Mouse (Mus musculus) gastrocnemius, postnatal 14 days (tissue): ENCODE measurements at regions not wholly inside any gene's neighbourhood (a gene's known extent, or its start where the extent isn't known, plus 50 kb on each side); places are given as distances from the start of the nearest gene placed in this dataset.
A peak's percentile ranks its signal among the peaks of the same experiment; 100 is the strongest.

Experiments used
- DNase-seq: peaks from one replicate; pipeline ENCODE4 v3.0.0; 2021; ENCODE audit warnings: mixed read lengths
- intact Hi-C: fragments of 180-260 bp; cut with DNase I; formaldehyde crosslinking; loops from one replicate; pipeline ENCODE4 v1.15.1; 2025; ENCODE audit warnings: low total_unique reads

GRCm38 (mm10) chr12:35733580-35733979 lies 191.8 kb upstream of the Agr3 start:
- no peak for DNase-seq
- intact Hi-C loops = no loop called here

GRCm38 (mm10) chr12:35725910-35726309 lies 191.1 kb upstream of the Ahr start:
- DNase-seq = no peak
- intact Hi-C loops = no loop called here

GRCm38 (mm10) chr12:35724132-35724531 lies 189.3 kb upstream of the Ahr start:
- no peak for DNase-seq
- intact Hi-C loops = no loop called here

GRCm38 (mm10) chr12:35712671-35713070 lies 177.8 kb upstream of the Ahr start:
- intact Hi-C loops = no loop called here
- no peak for DNase-seq

- DNase-seq = no peak
- intact Hi-C loops = no loop called here
These were observed 176.8 kb upstream of the Ahr start for GRCm38 (mm10) chr12:35711549-35712070.

DNA sequence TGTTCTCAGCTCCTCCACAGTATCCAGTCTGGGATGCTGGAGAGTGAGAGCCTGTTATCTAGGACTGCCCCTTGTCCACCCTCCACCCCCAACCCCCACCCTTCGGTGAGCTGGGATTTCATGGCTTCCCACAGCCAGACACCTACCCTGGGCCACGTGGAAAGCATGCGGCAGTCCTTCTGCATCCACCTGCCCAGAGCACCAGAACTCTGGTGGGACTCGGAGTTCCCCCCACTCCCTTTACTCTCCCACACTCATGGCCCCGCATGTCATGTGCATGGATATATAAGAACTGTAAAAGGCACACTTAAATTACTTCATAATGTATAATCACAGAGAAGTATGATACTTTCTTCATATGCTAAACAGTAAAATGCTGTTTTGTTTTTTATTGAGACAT lies 175.5 kb upstream of the Ahr start:
- DNase-seq = no peak
- intact Hi-C loops = no loop called here

- intact Hi-C loops = no loop called here
- no peak for DNase-seq
These were observed 168.6 kb upstream of the Ahr start for GRCm38 (mm10) chr12:35703479-35703878.

DNA sequence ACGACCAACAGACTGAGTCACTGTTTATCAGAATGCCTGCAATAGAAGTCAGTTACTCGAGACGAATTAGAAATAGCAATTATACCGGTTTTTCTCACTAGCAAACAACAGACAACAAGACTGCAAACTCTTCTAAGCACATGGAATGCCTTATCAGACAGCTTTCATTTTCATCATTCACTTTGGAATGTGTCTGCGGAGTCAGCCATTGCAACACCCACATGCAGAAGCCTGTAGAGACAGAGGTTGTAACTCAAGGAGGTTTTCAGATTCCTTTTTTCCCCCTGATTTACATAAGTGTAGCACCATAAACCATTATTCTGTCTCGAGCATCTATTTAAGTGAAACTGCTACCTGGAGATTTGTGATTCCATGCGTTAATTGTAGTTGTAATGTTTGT lies 167.8 kb upstream of the Ahr start:
- no peak for DNase-seq
- intact Hi-C loops = no loop called here

DNA sequence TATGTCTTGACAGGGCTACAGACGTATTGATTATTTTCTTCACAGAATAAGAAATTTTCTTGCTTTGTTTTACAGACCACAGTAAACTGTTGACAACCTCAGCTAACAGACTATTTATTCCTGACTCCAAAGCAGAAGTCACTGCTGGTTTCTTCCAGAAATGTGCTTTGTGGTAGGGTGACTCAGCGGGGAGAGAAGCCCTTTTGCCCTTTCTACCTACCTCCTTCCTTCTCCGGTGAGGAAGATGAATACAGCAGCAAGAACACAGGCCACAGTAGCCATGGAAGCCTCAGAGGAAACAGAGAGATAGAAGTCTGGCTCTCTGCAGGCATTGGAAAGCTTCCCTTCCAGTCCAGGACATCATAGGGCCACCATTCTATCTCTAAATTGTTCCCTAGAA lies 159.4 kb upstream of the Ahr start:
- no peak for DNase-seq
- intact Hi-C loops = no loop called here

DNA sequence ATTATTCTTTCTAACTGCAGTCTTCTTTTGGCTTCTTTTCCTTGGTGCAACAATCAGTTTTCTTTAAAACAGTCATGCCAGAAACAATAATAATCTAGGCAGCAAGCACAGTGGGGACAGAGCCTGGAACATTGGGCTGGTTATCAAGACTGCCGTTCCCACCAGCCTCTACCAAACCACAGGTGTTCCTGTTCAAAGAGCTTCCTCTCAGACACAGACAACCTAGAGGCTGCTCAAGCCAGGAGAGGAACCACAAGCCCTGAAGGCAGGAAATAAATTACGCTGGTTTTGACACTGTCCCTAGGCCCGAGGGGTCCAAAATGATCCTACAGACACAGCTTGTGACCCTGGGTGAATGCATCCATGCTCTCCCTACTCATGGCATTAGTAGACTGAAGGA lies 156.1 kb upstream of the Ahr start:
- intact Hi-C loops = no loop called here
- DNase-seq = no peak

GRCm38 (mm10) chr12:35686231-35686630 lies 151.4 kb upstream of the Ahr start:
- DNase-seq = no peak
- intact Hi-C loops = no loop called here

- no peak for DNase-seq
- intact Hi-C loops = no loop called here
These were observed 150.4 kb upstream of the Ahr start for GRCm38 (mm10) chr12:35685189-35685588.

DNA sequence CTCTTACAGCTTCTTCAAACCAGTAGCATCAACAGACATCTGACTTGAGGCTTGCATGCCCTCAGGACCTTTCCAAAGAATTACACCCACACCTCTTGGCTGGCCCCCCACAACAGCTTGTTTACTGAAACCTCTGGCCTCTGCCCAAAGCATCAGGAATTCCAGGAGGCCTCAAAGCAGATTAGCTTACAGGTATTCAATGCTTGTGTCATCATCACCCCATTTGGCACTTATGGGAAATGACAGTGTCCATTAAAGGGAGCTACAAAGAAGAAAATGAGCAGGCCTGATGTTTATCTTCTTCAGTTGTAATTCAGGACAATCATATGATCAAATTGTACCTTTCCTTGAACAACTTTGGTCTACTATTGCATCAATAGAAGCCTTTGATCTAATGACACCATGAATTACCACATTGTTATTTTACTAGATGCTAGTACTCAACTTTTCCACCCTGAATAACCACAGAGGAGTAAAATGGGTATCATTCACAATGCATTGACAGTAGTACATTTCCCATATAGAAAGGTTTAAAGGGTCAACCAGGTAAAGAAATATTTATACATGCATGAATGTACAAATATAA lies 147.1 kb upstream of the Ahr start:
- no peak for DNase-seq
- intact Hi-C loops = no loop called here

- intact Hi-C loops = loop anchor here (5.0 kb wide), 1 partner anchor 1918 kb away; no protein-coding TSS in a partner anchor
- no peak for DNase-seq
These were observed 145.1 kb upstream of the Ahr start for GRCm38 (mm10) chr12:35679903-35680302.

- intact Hi-C loops = loop anchor here (5.0 kb wide), 1 partner anchor 1917 kb away; no protein-coding TSS in a partner anchor
These were observed 144.2 kb upstream of the Ahr start for GRCm38 (mm10) chr12:35679025-35679424.

DNA sequence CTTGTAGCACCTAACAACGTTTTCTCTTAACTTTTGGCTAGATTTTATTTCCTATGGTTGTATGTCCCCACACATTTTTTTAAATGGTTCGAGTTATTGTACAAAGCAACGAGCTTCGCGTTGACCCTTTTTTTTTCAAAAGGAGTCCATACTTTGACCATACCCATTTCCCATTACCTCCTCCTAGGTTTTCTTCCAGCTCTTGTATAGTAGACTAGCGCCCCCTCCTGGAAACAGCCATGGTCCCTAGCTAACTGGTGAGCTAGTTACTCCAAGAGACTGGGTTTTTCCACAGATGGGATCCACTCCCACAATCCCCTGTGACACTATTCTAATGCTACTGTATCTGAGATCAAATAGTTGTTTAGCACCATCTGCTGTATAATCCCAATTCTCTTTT lies 139.6 kb upstream of the Ahr start:
- DNase-seq = peak; percentile 8
- intact Hi-C loops = no loop called here

More at GRCm38 (mm10) chr12:35679025-35679424, 144.2 kb upstream of the Ahr start:
- DNase-seq = no peak

DNA sequence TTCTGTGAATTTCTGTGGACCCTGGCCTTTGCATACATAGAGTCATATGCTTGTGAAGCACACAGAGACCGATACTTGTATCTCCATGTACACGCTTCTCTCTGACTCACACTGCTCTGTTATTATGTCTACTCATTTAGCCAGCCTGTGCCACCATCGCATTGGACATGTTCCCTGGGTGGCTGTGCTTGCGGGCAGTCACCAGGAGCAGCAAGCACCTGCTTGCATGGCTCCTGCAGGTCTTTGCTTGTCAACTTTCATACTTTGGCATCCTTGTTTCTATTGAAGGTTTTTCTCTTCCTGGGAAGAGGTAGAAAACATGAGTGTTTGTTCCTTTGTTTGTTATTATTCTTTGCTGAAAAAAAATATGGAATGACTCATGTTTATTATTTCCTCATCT lies 136.1 kb upstream of the Ahr start:
- DNase-seq = no peak
- intact Hi-C loops = no loop called here

- no peak for DNase-seq
- intact Hi-C loops = no loop called here
These were observed 133.9 kb upstream of the Ahr start for GRCm38 (mm10) chr12:35668716-35669115.

DNA sequence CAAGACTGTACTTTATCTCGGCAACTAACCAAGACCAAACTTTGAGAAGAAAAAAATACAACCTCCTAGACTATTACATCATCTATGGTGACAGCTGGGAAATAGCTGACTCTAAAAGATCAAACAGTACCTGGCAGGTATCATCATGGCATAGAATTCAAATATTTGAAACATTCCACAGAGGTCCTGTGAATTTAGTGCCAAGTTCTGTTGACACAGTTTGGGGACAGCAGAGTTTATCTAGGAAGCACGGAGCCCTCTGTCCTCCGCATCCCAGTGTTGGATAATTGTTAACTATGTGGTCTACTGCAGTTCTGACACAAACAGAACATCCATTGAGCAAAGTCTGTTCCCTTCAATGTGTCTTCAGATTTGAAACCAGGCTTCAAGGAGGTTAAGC lies 132.9 kb upstream of the Ahr start:
- intact Hi-C loops = no loop called here
- no peak for DNase-seq

DNA sequence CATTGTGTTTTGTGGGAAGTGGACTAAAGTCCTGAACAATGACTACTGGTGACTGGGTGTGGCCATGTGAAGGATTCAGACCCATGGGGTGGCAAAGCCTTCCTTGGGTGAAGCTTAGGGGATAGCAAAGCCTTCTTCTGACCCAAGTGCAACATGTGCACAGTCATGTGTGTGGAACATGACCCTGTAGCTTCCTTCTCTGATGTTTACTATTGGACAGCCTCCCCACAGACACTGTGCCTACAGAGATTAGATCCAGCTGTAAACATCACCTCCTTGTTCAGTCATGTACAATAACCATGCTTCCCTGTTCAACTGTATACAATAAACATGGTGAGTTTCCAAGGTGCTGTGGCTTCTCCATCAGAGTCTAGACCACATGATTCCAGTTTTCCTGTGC lies 132.4 kb upstream of the Ahr start:
- DNase-seq = no peak
- intact Hi-C loops = no loop called here

DNA sequence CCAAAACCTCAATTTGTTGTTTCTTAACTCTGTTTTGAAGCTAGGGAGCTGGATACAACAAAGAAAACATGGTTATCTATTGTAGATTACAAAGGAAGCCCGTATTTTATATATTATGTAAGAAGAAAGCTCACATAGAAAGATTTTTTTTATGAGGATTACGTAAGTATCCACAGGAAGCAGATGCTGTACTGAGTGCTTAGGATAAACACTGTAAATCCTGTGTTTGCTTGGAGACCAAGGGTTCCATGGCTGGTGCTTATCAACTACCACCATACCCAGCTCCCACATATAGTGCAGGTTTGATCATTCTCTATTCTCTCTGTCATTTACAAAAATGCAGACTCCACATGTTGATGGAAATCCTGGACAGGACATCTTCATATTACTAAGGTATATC lies 131.2 kb upstream of the Ahr start:
- intact Hi-C loops = no loop called here
- DNase-seq = no peak

- intact Hi-C loops = no loop called here
- no peak for DNase-seq
These were observed 128.2 kb upstream of the Ahr start for GRCm38 (mm10) chr12:35663062-35663461.
